Mouse (Mus musculus): Measurements from ENCODE around the gene Gm4907. TPM values are rescaled to one million over a fixed set of nuclear protein-coding genes. Genes with fewer than 3 reads are reported as not detected.
"Not testable (repeated sequence)": the region's sequence is repeated elsewhere in the genome, so short reads cannot be mapped to it uniquely, and the experiment has no call there.

Gene Gm4907
- polyA plus RNA-seq (2017; shearing (Covaris generic)): not detected

DNA sequence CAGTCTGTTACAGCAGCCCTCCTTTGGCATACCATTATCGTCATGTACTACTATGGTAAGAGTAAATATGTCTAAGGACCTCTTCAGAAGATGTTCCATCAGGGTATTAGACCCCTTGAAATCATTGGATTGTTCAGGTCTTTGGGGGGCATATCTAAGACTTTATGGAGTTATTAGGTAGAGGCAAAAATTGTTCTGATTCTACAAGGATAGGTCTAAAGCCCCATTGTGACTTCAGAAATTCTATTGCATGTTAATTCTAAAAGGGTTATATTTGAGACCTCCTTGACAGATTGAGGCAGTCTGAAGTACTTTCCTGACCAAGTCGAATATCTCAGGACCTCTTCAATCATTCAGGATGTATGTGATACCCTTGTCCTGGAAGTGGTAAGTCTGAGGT lies at the start of gene Gm4907:
Gene Gm4907 (plus strand): TSS at position 301 of the 400 bp plus-strand sequence.
- not testable (repeated sequence) for ATAC-seq

DNA sequence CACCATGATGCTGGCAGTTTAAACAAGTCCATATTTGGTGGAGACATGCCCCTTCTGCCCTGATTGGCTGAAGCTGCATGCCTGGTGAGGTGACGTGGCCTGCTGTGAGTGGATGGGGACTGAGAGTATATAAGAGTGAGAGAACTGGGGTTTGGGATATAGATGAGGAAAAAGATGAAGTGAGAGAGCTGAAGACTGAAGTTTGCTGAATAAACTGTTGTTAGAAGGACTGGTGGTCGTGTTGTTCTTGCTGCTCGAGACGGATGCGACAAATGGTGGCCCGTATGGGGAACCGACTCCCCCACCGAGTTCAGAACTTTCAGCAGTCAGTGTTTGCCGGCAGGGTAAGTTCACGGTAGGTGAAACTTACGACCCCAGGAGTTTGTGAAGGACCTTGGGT lies 48.6 kb upstream of the Gm4907 start:
- not testable (repeated sequence) for ATAC-seq

DNA sequence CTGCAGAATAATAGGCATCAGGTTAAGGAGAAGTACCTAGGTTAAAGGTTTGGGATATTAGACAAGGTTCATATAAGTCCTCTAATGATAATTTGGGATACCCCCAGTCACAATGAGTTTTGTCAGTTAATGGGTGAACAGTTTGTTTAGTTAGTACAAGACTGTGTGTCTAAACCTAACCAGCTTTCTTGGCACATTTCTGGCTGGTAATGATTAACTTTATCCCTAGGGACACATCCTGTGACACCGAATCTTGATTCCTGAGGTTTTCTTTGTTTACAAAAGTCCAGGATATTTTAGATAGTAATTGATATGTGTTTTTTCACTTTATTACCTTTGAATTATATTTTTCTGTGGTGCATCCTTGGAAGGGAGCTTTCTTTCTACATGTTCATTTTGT lies 41.4 kb upstream of the Gm4907 start:
- no peak for ATAC-seq

DNA sequence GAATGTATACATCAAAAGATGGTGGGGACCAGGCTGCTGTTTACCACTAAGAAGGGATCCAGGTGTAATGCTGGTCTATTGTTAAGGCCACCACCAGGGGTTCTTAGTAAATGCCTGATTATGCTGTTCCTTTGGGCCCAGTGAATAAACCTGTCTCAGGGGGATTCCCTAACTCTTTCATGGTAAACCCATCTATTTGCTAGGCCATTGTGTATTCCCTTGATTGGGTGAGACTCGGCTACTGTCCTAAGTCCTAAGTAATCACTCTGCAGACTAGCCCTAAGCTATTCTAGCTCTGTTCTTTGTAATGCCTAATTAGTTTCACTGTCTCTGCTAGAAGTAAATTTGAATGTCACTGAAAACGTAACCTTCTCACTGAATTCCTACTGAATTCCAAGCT lies 71.8 kb downstream of the Gm4907 start:
- no peak for ATAC-seq

Other genes with a start within 250 kb of the Gm4907 start
- gene Wdr44, start 189.5 kb upstream of the Gm4907 start, polyA plus RNA-seq (2017; shearing (Covaris generic)): 10 to 100 TPM; 30.2 to 34.1 TPM
- gene Gm4985, start 76.4 kb downstream of the Gm4907 start, polyA plus RNA-seq (2017; shearing (Covaris generic)): not detected

Measured in activated CD4-positive, CD25-positive, alpha-beta regulatory T cell, adult 4 months (primary cell).